Mouse (Mus musculus): ENCODE measurements at regions not wholly inside any gene's neighbourhood (a gene's known extent, or its start where the extent isn't known, plus 50 kb on each side); places are given as distances from the start of the nearest gene placed in this dataset.
A peak's percentile ranks its signal among the peaks of the same experiment; 100 is the strongest.

GRCm38 (mm10) chr4:3080385-3081125, 86.6 kb upstream of the Vmn1r2 start:
- Histone ChIP-seq H3K9ac (ENCODE audit: control insufficient read depth, low read depth, low read length, poor library complexity, severe bottlenecking) (no peak overlapping the region), H3K27me3 (ENCODE audit: control insufficient read depth in 1 of 2, insufficient read depth in 2 of 2, low read length in 2 of 2) (no peaks in the 10 kb centered on the region), H3K9me3 (replicated peaks; ENCODE audit: insufficient read depth, low read length) (no peaks in the 10 kb centered on the region), H3K4me3 (ENCODE audit: control insufficient read depth in 1 of 2, insufficient read depth in 1 of 2, low read depth in 2 of 2, low read length in 2 of 2) (no peak overlapping the region), H3K79me2 (ENCODE audit: control insufficient read depth, insufficient read depth, low read length, poor library complexity) (no peaks in the 10 kb centered on the region), H3K27ac (ENCODE audit: control insufficient read depth, low read depth, low read length) (no peak overlapping the region), H3K36me3 (ENCODE audit: control insufficient read depth in 1 of 2, insufficient read depth in 2 of 2, low read length in 2 of 2) (no peaks in the 10 kb centered on the region), H3K4me1 (ENCODE audit: control insufficient read depth in 1 of 2, insufficient read depth in 2 of 2, low read length in 2 of 2) (no peaks in the 10 kb centered on the region)
- peak; percentile 50 for DNase-seq (ENCODE audit: low read depth, low spot score)
- TF ChIP-seq POLR2AphosphoS5 (IDR thresholded peaks at IDR 0.05; ENCODE audit: borderline replicate concordance, low read depth, low read length): peak; percentile 9; the same call in 1 of the 2 replicates
- no peak for TF ChIP-seq MAFK (IDR thresholded peaks at IDR 0.05; ENCODE audit: borderline replicate concordance, low read depth, low read length)

GRCm38 (mm10) chr4:3081148-3081952, 85.8 kb upstream of the Vmn1r2 start:
- no peaks in the 10 kb centered on the region for H3K79me2 ChIP-seq (ENCODE audit: control insufficient read depth, insufficient read depth, low read length, poor library complexity)
- no peaks in the 10 kb centered on the region for H3K9me3 ChIP-seq (replicated peaks; ENCODE audit: insufficient read depth, low read length)
- H3K4me1 ChIP-seq (ENCODE audit: control insufficient read depth in 1 of 2, insufficient read depth in 2 of 2, low read length in 2 of 2): no peaks in the 10 kb centered on the region
- H3K27me3 ChIP-seq (ENCODE audit: control insufficient read depth in 1 of 2, insufficient read depth in 2 of 2, low read length in 2 of 2): no peaks in the 10 kb centered on the region
- DNase-seq (ENCODE audit: low read depth, low spot score): peak; percentile 46
- H3K4me3 ChIP-seq (ENCODE audit: control insufficient read depth in 1 of 2, insufficient read depth in 1 of 2, low read depth in 2 of 2, low read length in 2 of 2): no peak overlapping the region
- no peak overlapping the region for H3K9ac ChIP-seq (ENCODE audit: control insufficient read depth, low read depth, low read length, poor library complexity, severe bottlenecking)
- TF ChIP-seq HCFC1 (IDR thresholded peaks at IDR 0.05; ENCODE audit: low read depth, low read length) (no peak), POLR2AphosphoS5 (IDR thresholded peaks at IDR 0.05; ENCODE audit: borderline replicate concordance, low read depth, low read length) (no peak; the same call in 1 of the 2 replicates), CTCF (IDR thresholded peaks at IDR 0.05 in 2 of 3, conservative IDR thresholded peaks at IDR 0.05 in 1 of 3; ENCODE audit: control insufficient read depth in 1 of 3, insufficient read depth in 1 of 3, low read depth in 2 of 3, low read length in 3 of 3, poor library complexity in 1 of 3, severe bottlenecking in 1 of 3) (no peak; a peak in 1 of 6 replicates), GABPA (IDR thresholded peaks at IDR 0.05; ENCODE audit: low read depth, low read length) (no peak), TBP (IDR thresholded peaks at IDR 0.05; ENCODE audit: low read depth, low read length) (no peak)
- no peak overlapping the region for H3K27ac ChIP-seq (ENCODE audit: control insufficient read depth, low read depth, low read length)
- H3K36me3 ChIP-seq (ENCODE audit: control insufficient read depth in 1 of 2, insufficient read depth in 2 of 2, low read length in 2 of 2): no peaks in the 10 kb centered on the region

- peak; percentile 48 for DNase-seq (ENCODE audit: low read depth, low spot score)
- H3K9me3 ChIP-seq (replicated peaks; ENCODE audit: insufficient read depth, low read length): no peaks in the 10 kb centered on the region
- H3K36me3 ChIP-seq (ENCODE audit: control insufficient read depth in 1 of 2, insufficient read depth in 2 of 2, low read length in 2 of 2): no peaks in the 10 kb centered on the region
- H3K9ac ChIP-seq (ENCODE audit: control insufficient read depth, low read depth, low read length, poor library complexity, severe bottlenecking): no peak overlapping the region
- no peaks in the 10 kb centered on the region for H3K79me2 ChIP-seq (ENCODE audit: control insufficient read depth, insufficient read depth, low read length, poor library complexity)
- H3K27ac ChIP-seq (ENCODE audit: control insufficient read depth, low read depth, low read length): no peak overlapping the region
- H3K4me1 ChIP-seq (ENCODE audit: control insufficient read depth in 1 of 2, insufficient read depth in 2 of 2, low read length in 2 of 2): no peaks in the 10 kb centered on the region
- H3K4me3 ChIP-seq (ENCODE audit: control insufficient read depth in 1 of 2, insufficient read depth in 1 of 2, low read depth in 2 of 2, low read length in 2 of 2): no peak overlapping the region
- no peaks in the 10 kb centered on the region for H3K27me3 ChIP-seq (ENCODE audit: control insufficient read depth in 1 of 2, insufficient read depth in 2 of 2, low read length in 2 of 2)
- TF ChIP-seq POLR2AphosphoS5 (IDR thresholded peaks at IDR 0.05; ENCODE audit: borderline replicate concordance, low read depth, low read length): no peak; the same call in 1 of the 2 replicates
- no peak for TF ChIP-seq CTCF (IDR thresholded peaks at IDR 0.05 in 2 of 3, conservative IDR thresholded peaks at IDR 0.05 in 1 of 3; ENCODE audit: control insufficient read depth in 1 of 3, insufficient read depth in 1 of 3, low read depth in 2 of 3, low read length in 3 of 3, poor library complexity in 1 of 3, severe bottlenecking in 1 of 3)
- TF ChIP-seq CHD1 (IDR thresholded peaks at IDR 0.05; ENCODE audit: low read depth, low read length): no peak
- no peak for TF ChIP-seq MEF2A (IDR thresholded peaks at IDR 0.05; ENCODE audit: extremely low read depth, insufficient replicate concordance, low read depth, low read length, poor library complexity, severe bottlenecking)
- TF ChIP-seq POLR2A (IDR thresholded peaks at IDR 0.05; ENCODE audit: control insufficient read depth in 1 of 2, insufficient read depth in 1 of 2, low read depth in 1 of 2, low read length in 2 of 2, poor library complexity in 1 of 2): no peak
- no peak for TF ChIP-seq ZMIZ1 (IDR thresholded peaks at IDR 0.05; ENCODE audit: low read depth, low read length)
- TF ChIP-seq NELFE (IDR thresholded peaks at IDR 0.05; ENCODE audit: low read depth, low read length): no peak
- no peak for TF ChIP-seq E2F4 (IDR thresholded peaks at IDR 0.05; ENCODE audit: borderline replicate concordance, low read depth, low read length)
- no peak for TF ChIP-seq GABPA (IDR thresholded peaks at IDR 0.05; ENCODE audit: low read depth, low read length)
- no peak for TF ChIP-seq USF1 (IDR thresholded peaks at IDR 0.05; ENCODE audit: low read depth, low read length)
- no peak for TF ChIP-seq EP300 (IDR thresholded peaks at IDR 0.05; ENCODE audit: low read depth in 1 of 2, low read length in 2 of 2)
- TF ChIP-seq TCF12 (IDR thresholded peaks at IDR 0.05; ENCODE audit: low read depth, low read length): no peak
- TF ChIP-seq UBTF (IDR thresholded peaks at IDR 0.05; ENCODE audit: borderline replicate concordance, insufficient read depth, low read depth, low read length): no peak
- no peak for TF ChIP-seq POLR2AphosphoS2 (IDR thresholded peaks at IDR 0.05; ENCODE audit: low read length)
- TF ChIP-seq MAX (IDR thresholded peaks at IDR 0.05; ENCODE audit: low read length): no peak
- TF ChIP-seq ZNF384 (IDR thresholded peaks at IDR 0.05; ENCODE audit: low read depth, low read length): no peak
Observed at GRCm38 (mm10) chr4:3081953-3082950, 84.9 kb upstream of the Vmn1r2 start.

Measured in MEL (cell line).